Mouse (Mus musculus) E14TG2a.4 (cell line): Measurements from ENCODE around the gene Gpat2.

Experiments used
- H3K27me3 ChIP-seq: 2 replicates; pipeline ENCODE4 v1.6.1; 2014; ENCODE audit warnings: low read length, control low read depth; ENCODE audit not compliant: insufficient read depth
- H3K36me3 ChIP-seq: 2 replicates; pipeline ENCODE4 v1.6.1; 2014; ENCODE audit warnings: low read length, control low read depth; ENCODE audit not compliant: insufficient read depth
- H3K4me1 ChIP-seq: replicated peaks from 2 replicates; pipeline ENCODE4 v1.6.1; 2014; ENCODE audit warnings: low read depth, low read length, control low read depth
- H3K4me3 ChIP-seq: replicated peaks from 2 replicates; pipeline ENCODE4 v1.5.1; 2014; ENCODE audit warnings: mild to moderate bottlenecking, low read length
- H3K9me3 ChIP-seq: 2 replicates; pipeline ENCODE4 v1.6.1; 2014; ENCODE audit warnings: low read length, control low read depth
- CTCF ChIP-seq: conservative IDR thresholded peaks from 2 replicates; pipeline ENCODE4 v1.5.1; 2014; ENCODE audit warnings: low read length
- NANOG ChIP-seq: IDR thresholded peaks from 2 replicates; pipeline ENCODE4 v1.6.1; 2014; ENCODE audit warnings: borderline replicate concordance, low read length, mixed read lengths
- POU5F1 ChIP-seq: IDR thresholded peaks from 2 replicates; pipeline ENCODE4 v1.6.1; 2014; ENCODE audit warnings: low read length, borderline replicate concordance

Gpat2 gene

GRCm38 (mm10) chr2:127424977-127425376 is at the start of gene Gpat2:
Gene Gpat2, plus strand, starts transcription at chr2:127425199.
- Histone ChIP-seq H3K9me3 (peaks cover 9% of the 10 kb centered on the region), H3K4me1 (peaks cover 15% of the 10 kb centered on the region), H3K27me3 (peaks cover 60% of the 10 kb centered on the region), H3K36me3 (peaks cover 27% of the 10 kb centered on the region), H3K4me3 (peak within 1 kb of the TSS; percentile 67)
- TF ChIP-seq NANOG (no peak), CTCF (no peak), POU5F1 (no peak)

GRCm38 (mm10) chr2:127375759-127376341 is 49.1 kb upstream of the Gpat2 start:
- Histone ChIP-seq H3K4me1 (peaks cover 9% of the 10 kb centered on the region), H3K9me3 (peaks cover 5% of the 10 kb centered on the region; the same call in 1 of the 2 replicates), H3K4me3 (no peak overlapping the region), H3K36me3 (no peaks in the 10 kb centered on the region), H3K27me3 (peaks cover 23% of the 10 kb centered on the region)
- peak; percentile 66 for TF ChIP-seq CTCF
- TF ChIP-seq POU5F1, result no peak
- no peak for TF ChIP-seq NANOG

GRCm38 (mm10) chr2:127376423-127377051 is 48.5 kb upstream of the Gpat2 start:
- Histone ChIP-seq H3K36me3 (no peaks in the 10 kb centered on the region), H3K9me3 (peaks cover 5% of the 10 kb centered on the region; the same call in 1 of the 2 replicates), H3K4me1 (peaks cover 4% of the 10 kb centered on the region), H3K27me3 (peaks cover 21% of the 10 kb centered on the region), H3K4me3 (no peak overlapping the region)
- TF ChIP-seq NANOG (no peak), CTCF (no peak), POU5F1 (no peak)

- Histone ChIP-seq H3K27me3 (peaks cover 9% of the 10 kb centered on the region), H3K4me3 (no peak overlapping the region), H3K4me1 (no peaks in the 10 kb centered on the region), H3K36me3 (no peaks in the 10 kb centered on the region), H3K9me3 (peaks cover 5% of the 10 kb centered on the region; the same call in 1 of the 2 replicates)
- no peak for TF ChIP-seq NANOG
- no peak for TF ChIP-seq CTCF
- no peak for TF ChIP-seq POU5F1
Measured at GRCm38 (mm10) chr2:127377942-127378610, 46.9 kb upstream of the Gpat2 start.

GRCm38 (mm10) chr2:127378611-127378990 is 46.4 kb upstream of the Gpat2 start:
- H3K9me3 ChIP-seq, result peaks cover 5% of the 10 kb centered on the region; the same call in 1 of the 2 replicates
- no peaks in the 10 kb centered on the region for H3K36me3 ChIP-seq
- H3K27me3 ChIP-seq, result peaks cover 5% of the 10 kb centered on the region
- TF ChIP-seq CTCF, result no peak
- no peak for TF ChIP-seq POU5F1
- TF ChIP-seq NANOG, result no peak
- no peak overlapping the region for H3K4me3 ChIP-seq
- no peaks in the 10 kb centered on the region for H3K4me1 ChIP-seq

GRCm38 (mm10) chr2:127379250-127379649 is 45.7 kb upstream of the Gpat2 start:
- H3K27me3 ChIP-seq, result peaks cover 3% of the 10 kb centered on the region; the same call in 1 of the 2 replicates
- H3K4me3 ChIP-seq, result no peak overlapping the region
- no peaks in the 10 kb centered on the region for H3K36me3 ChIP-seq
- H3K4me1 ChIP-seq, result no peaks in the 10 kb centered on the region
- TF ChIP-seq NANOG (no peak), CTCF (no peak), POU5F1 (no peak)
- peaks cover 5% of the 10 kb centered on the region; the same call in 1 of the 2 replicates for H3K9me3 ChIP-seq

- H3K4me1 ChIP-seq, result no peaks in the 10 kb centered on the region
- no peak overlapping the region for H3K4me3 ChIP-seq
- no peaks in the 10 kb centered on the region for H3K9me3 ChIP-seq
- no peaks in the 10 kb centered on the region for H3K36me3 ChIP-seq
- H3K27me3 ChIP-seq, result peaks cover 2% of the 10 kb centered on the region; the same call in 1 of the 2 replicates
- no peak for TF ChIP-seq NANOG
- TF ChIP-seq POU5F1, result no peak
- no peak for TF ChIP-seq CTCF
Measured at GRCm38 (mm10) chr2:127383881-127384280, 41.1 kb upstream of the Gpat2 start.

- no peaks in the 10 kb centered on the region for H3K4me1 ChIP-seq
- TF ChIP-seq CTCF (no peak), POU5F1 (no peak), NANOG (no peak)
- H3K4me3 ChIP-seq, result no peak overlapping the region
- H3K36me3 ChIP-seq, result no peaks in the 10 kb centered on the region
- peaks cover 2% of the 10 kb centered on the region; the same call in 1 of the 2 replicates for H3K27me3 ChIP-seq
- no peaks in the 10 kb centered on the region for H3K9me3 ChIP-seq
Measured at GRCm38 (mm10) chr2:127387521-127387920, 37.5 kb upstream of the Gpat2 start.

GRCm38 (mm10) chr2:127390352-127390751 is 34.6 kb upstream of the Gpat2 start:
- TF ChIP-seq NANOG (no peak), CTCF (no peak), POU5F1 (no peak)
- H3K4me3 ChIP-seq, result no peak overlapping the region
- H3K27me3 ChIP-seq, result peaks cover 2% of the 10 kb centered on the region; the same call in 1 of the 2 replicates
- no peaks in the 10 kb centered on the region for H3K9me3 ChIP-seq
- no peaks in the 10 kb centered on the region for H3K4me1 ChIP-seq
- no peaks in the 10 kb centered on the region for H3K36me3 ChIP-seq
